Mouse (Mus musculus): ENCODE data around the gene Fancc.

GRCm38 (mm10) chr13:63337239-63337960, 159.7 kb downstream of the Fancc start:
- TF ChIP-seq CTCF (IDR thresholded peaks at IDR 0.05; ENCODE audit: low read depth): no peak
- no peak for TF ChIP-seq EP300 (IDR thresholded peaks at IDR 0.05; ENCODE audit: low read depth)
